Mouse (Mus musculus) ES-Bruce4 (cell line): ENCODE measurements at regions not wholly inside any gene's neighbourhood (a gene's known extent, or its start where the extent isn't known, plus 50 kb on each side); places are given as distances from the start of the nearest gene placed in this dataset.

ENCODE experiments used
- CTCF ChIP-seq: IDR thresholded peaks from one replicate; pipeline ENCODE4 v1.8.1; 2011; ENCODE audit warnings: low read depth, low read length
- POLR2A ChIP-seq: IDR thresholded peaks from one replicate; pipeline ENCODE4 v1.8.1; 2011; ENCODE audit warnings: low read length; ENCODE audit not compliant: insufficient read depth

DNA sequence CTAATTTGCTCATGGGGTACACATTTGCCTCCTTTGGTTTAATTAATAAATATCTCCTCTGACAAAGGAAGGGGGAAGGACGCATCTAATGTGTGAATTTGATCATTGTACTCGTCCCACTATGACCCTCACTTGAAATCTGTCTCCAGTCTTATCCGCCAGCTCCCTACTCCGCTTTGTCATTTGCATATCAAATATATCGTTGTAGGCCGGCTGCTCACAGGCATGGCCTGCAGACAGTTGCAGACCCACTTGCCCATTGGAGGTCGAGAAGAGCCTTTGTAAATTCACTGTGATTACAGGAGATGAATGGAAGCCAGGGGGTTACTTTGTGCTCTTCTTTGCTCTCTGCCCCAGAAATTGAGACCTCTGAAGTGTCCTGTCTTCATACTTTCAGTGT lies 457.5 kb upstream of the 4930412O13Rik start:
- no peak for TF ChIP-seq CTCF
- no peak for TF ChIP-seq POLR2A
